Comparison of ENCODE assay signal across 8 mouse cellular contexts in the genomic region with DNA sequence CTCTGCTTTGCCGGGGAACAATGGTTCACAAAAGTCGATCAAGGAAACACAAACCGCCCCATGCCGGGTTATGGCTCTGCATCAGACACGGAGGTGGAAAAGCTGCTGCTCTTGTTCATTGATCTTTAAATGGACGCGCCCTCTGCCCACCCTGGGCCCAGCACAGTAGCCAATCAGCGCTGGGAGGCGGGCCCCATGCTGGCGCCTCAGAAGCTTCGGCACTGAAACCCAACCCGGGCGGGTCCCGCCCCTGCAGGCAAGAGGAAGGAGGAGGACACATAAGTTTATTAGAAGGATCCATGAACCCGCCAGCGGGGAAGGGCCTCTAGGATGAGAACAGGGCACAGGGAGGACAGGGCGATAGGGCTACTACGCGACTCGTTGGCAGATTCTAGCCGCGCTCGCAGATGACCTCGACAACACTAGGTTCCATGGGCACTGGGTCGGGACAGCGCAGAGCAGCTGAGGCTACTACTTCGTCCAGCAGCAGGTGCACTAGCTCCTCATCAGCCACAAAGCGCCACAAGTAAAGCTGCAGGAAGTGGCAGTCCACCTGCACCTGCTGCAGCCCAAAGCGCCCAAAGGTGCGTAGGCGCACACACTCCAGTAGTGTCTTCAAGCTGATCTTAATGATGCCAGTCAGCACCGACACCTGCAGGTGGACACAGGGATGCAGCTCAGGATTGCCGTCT. TPM values are rescaled to one million over a fixed set of nuclear protein-coding genes. Genes with fewer than 3 reads are reported as not detected.
A peak's percentile ranks its signal among the peaks of the same experiment; 100 is the strongest.
DNase-seq lines count a peak whose midpoint lies in the region; ATAC-seq lines count a peak whose summit lies in the region.

A gene (minus strand): TSS at position 650 of the 692 bp plus-strand sequence.

- H3K27me3 ChIP-seq in intestine, embryonic 14.5 days (replicated peaks; ENCODE audit: control insufficient read depth, insufficient read depth, low read length), result no peaks in the 10 kb centered on the region

- H3K4me1 ChIP-seq in intestine, embryonic 14.5 days (replicated peaks; ENCODE audit: control insufficient read depth, insufficient read depth, low read length), result peaks cover 12% of the 10 kb centered on the region

- H3K36me3 ChIP-seq in intestine, embryonic 14.5 days (ENCODE audit: control insufficient read depth, insufficient read depth, low read length), result peaks cover 32% of the 10 kb centered on the region

- peak; percentile 84 to 85 for DNase-seq in adrenal gland, adult 18-20 months (ENCODE audit: low spot score in 2 of 2)
- DNase-seq in embryo, embryonic 10.5 days (ENCODE audit: low spot score), result peak; percentile 95
- peak; percentile 90 for DNase-seq in gastrocnemius, postnatal 25 days
- peak; percentile 86 for DNase-seq in intestine, embryonic 14.5 days (ENCODE audit: low spot score)
- peak; percentile 90 to 91 for DNase-seq in left cerebral cortex, postnatal 14 days (ENCODE audit: low spot score in 2 of 2)
- DNase-seq in right cerebral cortex, postnatal 4 days, result peak; percentile 87
- DNase-seq in yolk sac, embryonic 10.5 days (ENCODE audit: low spot score), result peak; percentile 93

- intact Hi-C loops in left cerebral cortex, postnatal 14 days (cut with DNase I), result loop anchor here (5.0 kb wide), 1 partner anchor 54 kb away; no protein-coding TSS in a partner anchor

- H3K4me2 ChIP-seq in intestine, embryonic 14.5 days (ENCODE audit: low read length), result peak within 1 kb of the TSS; percentile 96

- H3K4me3 ChIP-seq in intestine, embryonic 14.5 days (ENCODE audit: low read depth, low read length), result peak within 1 kb of the TSS; percentile 48

- no peaks in the 10 kb centered on the region for H3K9me3 ChIP-seq in intestine, embryonic 14.5 days (ENCODE audit: control insufficient read depth, low read length)

- 8% methylated on average over 33 of the region's 33 CpGs for WGBS in intestine, embryonic 14.5 days

- peak within 1 kb of the TSS; percentile 55 for H3K9ac ChIP-seq in intestine, embryonic 14.5 days (ENCODE audit: low read length)

- peak within 1 kb of the TSS; percentile 74 for H3K27ac ChIP-seq in intestine, embryonic 14.5 days (ENCODE audit: low read depth)

- peak; percentile 93 for ATAC-seq in intestine, embryonic 14.5 days (replicated peaks; ENCODE audit: low FRiP score, low TSS enrichment, low read depth)
- peak; percentile 86 for ATAC-seq in megakaryocyte-erythroid progenitor cell, adult 5-6 weeks (replicated peaks; ENCODE audit: low FRiP score, low TSS enrichment, poor library complexity, severe bottlenecking)

RNA-seq across cellular contexts. Expression of the gene that starts here (rescaled TPM):
- total RNA-seq in adrenal gland, adult 18-20 months (2021), result 10 to 100 TPM; 19.7 to 36.7 TPM
- 1 to 10 TPM; 4.2 to 6.9 TPM for total RNA-seq in gastrocnemius, postnatal 25 days (2021)
- 30.6 and 31.4 TPM in 2 replicates for polyA plus RNA-seq in intestine, embryonic 14.5 days (2014; fragmentation: Nextera tagmentation; extraction: Ambion mirVana)
- 10 to 100 TPM; 41.3 to 46.1 TPM for total RNA-seq in left cerebral cortex, postnatal 14 days (2021)
- total RNA-seq in megakaryocyte-erythroid progenitor cell, adult 5-6 weeks (2014; fragmentation: Nextera tagmentation), result 13.7 and 14.7 TPM in 2 replicates
- 3.6 and 4.8 TPM in 2 replicates for total RNA-seq in megakaryocyte-erythroid progenitor cell, adult 5-6 weeks (2017)

Comparison
In these comparisons a context has a peak if more than half of its experiments do, and no peak if none do; other contexts are left out.
1. Peak in every context shown above with its lines: DNase-seq, ATAC-seq, H3K4me3 ChIP-seq and H3K27ac ChIP-seq.